Mouse (Mus musculus): ENCODE data around the gene Sdc3.

The Sdc3 gene

GRCm38 (mm10) chr4:130792376-130793179 lies at the start of gene Sdc3:
TSS of gene Sdc3 (plus strand) at chr4:130792537.
- DNase-seq: peak; percentile 45

GRCm38 (mm10) chr4:130744058-130744457 lies 48.3 kb upstream of the Sdc3 start:
- no peak for DNase-seq

- DNase-seq: peak; percentile 91
Observed at GRCm38 (mm10) chr4:130745561-130746306, 46.6 kb upstream of the Sdc3 start.

GRCm38 (mm10) chr4:130749566-130749965 lies 42.8 kb upstream of the Sdc3 start:
- no peak for DNase-seq

GRCm38 (mm10) chr4:130751966-130752365 lies 40.4 kb upstream of the Sdc3 start:
- no peak for DNase-seq

- DNase-seq: no peak
Observed at GRCm38 (mm10) chr4:130752591-130752990, 39.7 kb upstream of the Sdc3 start.

GRCm38 (mm10) chr4:130753755-130754154 lies 38.6 kb upstream of the Sdc3 start:
- DNase-seq: no peak

GRCm38 (mm10) chr4:130754776-130755175 lies 37.6 kb upstream of the Sdc3 start:
- DNase-seq: no peak

GRCm38 (mm10) chr4:130759875-130760274 lies 32.5 kb upstream of the Sdc3 start:
- no peak for DNase-seq

GRCm38 (mm10) chr4:130761809-130762208 lies 30.5 kb upstream of the Sdc3 start:
- no peak for DNase-seq

GRCm38 (mm10) chr4:130765399-130766160 lies 26.8 kb upstream of the Sdc3 start:
- DNase-seq: no peak

- DNase-seq: no peak
Observed at GRCm38 (mm10) chr4:130766387-130766786, 25.9 kb upstream of the Sdc3 start.

GRCm38 (mm10) chr4:130766926-130767325 lies 25.4 kb upstream of the Sdc3 start:
- DNase-seq: no peak

- DNase-seq: no peak
Observed at GRCm38 (mm10) chr4:130773899-130774298, 18.4 kb upstream of the Sdc3 start.

GRCm38 (mm10) chr4:130774822-130775221 lies 17.5 kb upstream of the Sdc3 start:
- no peak for DNase-seq

GRCm38 (mm10) chr4:130777647-130778046 lies 14.7 kb upstream of the Sdc3 start:
- no peak for DNase-seq

- DNase-seq: peak; percentile 71
Observed at GRCm38 (mm10) chr4:130779037-130779436, 13.3 kb upstream of the Sdc3 start.

- DNase-seq: no peak
Observed at GRCm38 (mm10) chr4:130782492-130782891, 9.8 kb upstream of the Sdc3 start.

- peak; percentile 64 for DNase-seq
Observed at GRCm38 (mm10) chr4:130784755-130785154, 7.6 kb upstream of the Sdc3 start.

GRCm38 (mm10) chr4:130787530-130787929 lies 4.8 kb upstream of the Sdc3 start:
- no peak for DNase-seq

GRCm38 (mm10) chr4:130790180-130790579 lies 2.2 kb upstream of the Sdc3 start:
- DNase-seq: peak; percentile 81

GRCm38 (mm10) chr4:130791811-130792375 lies 444 bp upstream of the Sdc3 start:
- DNase-seq: no peak

- DNase-seq: no peak
Observed at GRCm38 (mm10) chr4:130793180-130793501, 804 bp downstream of the Sdc3 start.
